Mouse (Mus musculus) WW6 (cell line): ENCODE measurements at regions not wholly inside any gene's neighbourhood (a gene's known extent, or its start where the extent isn't known, plus 50 kb on each side); places are given as distances from the start of the nearest gene placed in this dataset.
A peak's percentile ranks its signal among the peaks of the same experiment; 100 is the strongest.

ENCODE experiments used
- DNase-seq: peaks from one replicate; pipeline ENCODE4 v3.0.0-alpha.2; 2013; ENCODE audit warnings: low read depth, low spot score

DNA sequence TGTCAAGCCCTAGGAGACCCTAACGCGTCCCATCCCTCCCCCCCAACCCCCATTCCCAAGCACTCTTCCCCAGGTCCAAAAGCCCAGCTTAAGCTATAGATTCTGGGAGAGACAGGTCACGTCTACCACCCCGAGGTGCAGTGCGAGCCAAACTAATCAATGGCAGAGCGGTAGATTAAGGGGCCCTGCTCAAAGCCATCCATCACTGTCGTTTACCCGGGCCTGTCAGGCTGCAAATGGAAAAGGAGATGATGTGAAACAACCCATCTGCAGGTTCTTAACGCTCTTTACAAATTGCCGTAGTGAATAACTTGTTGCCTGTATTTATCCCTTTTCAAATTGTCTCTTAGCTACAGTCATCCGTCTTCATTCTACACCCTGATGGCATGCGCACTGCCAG, 126.2 kb upstream of the Nectin1 start:
- DNase-seq = no peak

DNA sequence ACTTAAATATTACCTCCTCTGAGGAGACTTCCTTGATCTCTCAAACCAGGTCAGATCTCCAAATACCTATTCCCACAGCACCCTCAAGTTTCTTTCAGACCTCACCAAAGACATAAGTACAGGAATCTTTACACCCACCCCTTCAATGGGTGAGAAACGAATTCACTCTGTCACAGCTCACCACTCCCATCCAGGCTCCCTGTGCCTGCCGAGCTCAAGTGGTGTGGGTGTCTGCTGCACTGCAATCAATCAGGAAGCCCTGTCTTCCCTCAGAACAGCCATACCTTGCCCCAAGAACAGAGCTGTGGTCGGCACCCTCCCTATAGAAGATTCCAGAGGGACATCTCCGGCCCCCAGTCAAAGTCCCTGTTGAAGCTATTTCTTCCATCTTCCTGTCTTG, 116.2 kb upstream of the Nectin1 start:
- no peak for DNase-seq

DNA sequence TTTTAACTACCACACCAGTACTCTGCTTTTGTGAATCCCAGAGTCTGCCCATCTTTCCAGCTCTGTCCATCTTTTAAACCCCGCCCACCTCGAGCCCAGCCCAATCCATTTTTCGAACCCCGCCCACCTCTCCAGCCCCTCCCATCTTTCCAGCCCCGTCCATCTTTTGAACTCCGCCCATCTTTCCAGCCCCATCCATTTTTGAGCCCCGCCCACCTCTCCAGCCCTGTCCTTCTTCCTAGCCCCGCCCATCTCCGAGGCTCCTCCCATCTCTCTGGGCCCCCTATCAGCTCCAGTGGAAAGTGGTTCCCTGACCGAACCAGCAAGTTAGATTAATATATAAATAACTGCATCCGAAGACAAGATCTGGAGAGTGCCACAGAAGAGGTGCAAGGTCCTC, 115.0 kb upstream of the Nectin1 start:
- DNase-seq = peak; percentile 29

DNA sequence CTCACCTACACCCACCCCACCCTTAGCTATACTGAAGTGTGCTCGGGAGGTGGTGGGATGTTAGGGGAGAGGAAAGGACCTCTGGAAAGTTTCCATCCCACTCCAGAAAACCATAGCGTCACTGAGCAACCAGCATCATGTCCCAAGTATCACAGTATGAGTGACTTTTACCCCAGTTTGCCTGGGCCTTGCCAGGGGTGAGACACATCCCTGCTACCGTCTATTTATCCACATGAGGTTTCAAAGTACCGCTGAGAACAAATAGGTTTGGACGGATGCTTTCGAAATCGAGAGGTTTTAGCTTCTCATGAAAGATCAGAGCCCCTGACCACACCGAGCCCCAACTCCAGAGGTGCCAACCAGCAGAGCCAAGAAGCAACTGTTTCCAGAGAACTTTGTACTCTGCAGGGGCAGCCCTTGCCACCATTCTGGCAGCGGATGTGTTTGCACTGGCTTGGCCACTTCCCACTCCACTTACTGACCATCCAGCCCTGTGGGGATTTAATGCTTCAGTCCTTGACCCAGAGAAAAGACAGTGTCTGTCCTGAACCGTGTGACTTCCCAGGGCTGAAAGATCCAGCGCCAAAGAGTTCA, 107.3 kb upstream of the Nectin1 start:
- DNase-seq = no peak

DNA sequence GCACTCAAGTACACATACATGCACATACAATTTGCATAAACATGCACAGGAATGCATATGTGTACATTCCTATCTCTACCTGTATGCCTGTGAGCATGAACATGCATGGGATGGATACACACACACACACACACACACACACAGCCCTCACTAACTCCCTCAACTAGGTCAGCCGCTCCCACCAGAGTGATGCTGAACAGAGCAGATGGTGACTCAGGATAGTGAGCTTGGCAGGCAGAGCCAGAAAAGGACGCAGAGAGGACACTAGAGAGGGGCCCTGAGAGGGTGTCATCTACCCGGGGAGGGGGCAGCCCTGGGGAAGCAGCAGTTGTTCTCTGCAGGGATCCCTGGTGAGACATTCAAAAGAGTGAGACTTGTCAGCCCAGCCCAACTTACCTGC, 85.6 kb upstream of the Nectin1 start:
- no peak for DNase-seq

DNA sequence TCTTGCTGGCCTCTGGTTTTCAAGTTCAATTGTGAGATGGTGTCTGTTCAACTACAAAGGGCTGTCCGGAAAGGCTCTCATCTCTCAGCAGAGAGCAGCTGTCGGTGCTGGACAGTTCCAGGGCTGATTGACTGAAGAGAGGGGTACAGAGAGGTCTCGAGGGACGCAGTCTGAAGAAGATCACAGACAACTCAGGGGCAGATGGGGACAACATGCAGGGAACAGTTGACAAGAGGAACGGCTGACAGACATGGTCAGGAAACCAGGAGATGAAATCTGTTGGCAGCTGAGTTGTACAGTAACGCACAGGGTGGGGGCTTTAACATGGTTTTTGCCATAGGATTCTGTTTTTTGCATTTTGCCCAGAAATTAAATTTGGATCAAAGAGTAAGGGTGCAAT, 84.5 kb upstream of the Nectin1 start:
- no peak for DNase-seq

DNA sequence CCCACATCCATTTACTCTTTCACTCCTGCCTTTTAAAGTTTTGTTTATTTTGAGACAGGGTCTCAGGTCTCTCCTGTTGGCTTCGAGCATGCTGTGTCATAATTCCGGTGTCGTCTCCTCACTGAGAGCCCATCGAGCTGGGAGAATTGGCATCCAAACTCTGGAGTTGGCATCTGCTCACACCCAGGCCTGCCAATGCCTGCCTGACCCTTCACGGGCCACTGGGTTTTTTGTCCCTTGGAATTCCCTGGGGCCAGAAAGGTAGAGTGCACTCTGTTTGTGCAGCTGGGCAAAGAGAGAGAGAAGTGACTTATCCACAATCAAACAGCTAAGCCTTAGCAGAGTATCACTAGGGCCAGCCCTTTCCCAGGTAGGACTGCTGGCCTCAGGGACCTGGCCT, 83.6 kb upstream of the Nectin1 start:
- DNase-seq = no peak

DNA sequence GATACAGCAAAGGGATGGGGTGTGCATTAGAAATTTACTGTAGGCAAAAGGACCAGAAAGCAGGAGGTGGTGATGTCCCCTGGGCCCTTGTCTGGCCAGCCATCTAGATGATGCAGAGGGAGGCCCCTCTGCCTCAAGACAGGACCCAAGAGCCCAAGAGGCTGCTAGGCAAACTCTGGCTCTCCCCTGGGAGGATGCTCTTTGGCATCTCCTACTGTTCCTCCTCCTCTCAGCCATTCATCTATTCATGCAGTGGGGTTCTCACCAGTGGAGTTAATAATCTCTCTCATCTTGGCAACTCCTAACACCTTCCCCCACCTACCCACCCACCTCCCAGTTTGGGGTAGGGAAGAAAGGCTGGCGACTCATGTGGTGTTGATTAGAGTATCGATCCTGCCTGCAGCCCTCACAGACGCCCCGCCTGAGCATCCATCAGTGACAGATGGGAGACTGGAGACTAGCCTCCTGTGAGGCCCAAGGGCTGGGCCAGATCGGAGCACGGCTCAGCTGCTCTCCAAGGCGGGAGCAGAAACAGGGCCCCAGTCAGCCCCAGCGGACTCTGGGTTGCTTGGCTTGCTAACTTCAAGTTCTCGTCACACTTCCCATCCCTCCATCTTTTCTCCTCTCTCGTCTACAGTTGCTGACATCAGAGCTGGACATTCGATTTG, 82.8 kb upstream of the Nectin1 start:
- DNase-seq = no peak

DNA sequence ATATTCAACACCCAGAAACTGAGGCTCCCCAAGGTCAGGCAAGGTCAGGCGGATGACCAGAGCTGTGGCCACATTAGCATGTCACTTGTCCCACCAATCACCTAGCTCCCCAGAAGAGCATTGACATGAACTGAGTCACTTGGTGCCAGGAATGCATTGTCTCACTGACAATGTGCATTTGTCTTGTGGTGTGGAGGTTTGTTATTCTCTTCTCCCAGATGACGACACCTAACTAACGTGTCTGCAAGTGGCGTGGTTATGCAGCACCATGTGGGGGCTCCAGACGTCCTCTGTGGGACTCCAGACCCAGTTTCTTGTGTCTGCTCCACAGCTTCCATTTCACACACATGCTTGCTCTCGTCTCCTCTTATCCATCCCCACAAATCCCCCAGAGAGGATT, 82.1 kb upstream of the Nectin1 start:
- DNase-seq = no peak

DNA sequence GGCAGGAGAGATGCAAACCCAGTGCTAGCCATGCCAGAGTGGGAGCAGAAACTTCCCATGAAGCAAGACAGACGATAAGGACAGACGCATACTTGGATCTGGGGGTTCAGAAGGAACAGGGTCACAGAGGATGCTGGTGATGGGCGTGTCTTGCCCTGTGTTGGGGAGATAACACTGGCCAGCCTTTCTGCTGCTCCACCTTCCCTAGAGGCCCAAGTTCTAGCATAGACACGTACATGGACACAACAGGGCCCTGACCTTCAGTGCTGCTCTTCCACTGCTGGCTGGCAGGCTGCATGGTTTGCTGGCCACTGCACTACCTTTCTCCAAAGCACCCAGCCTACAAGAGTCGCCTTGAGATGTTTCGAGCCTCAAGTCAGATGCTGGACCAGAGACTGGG, 76.4 kb upstream of the Nectin1 start:
- DNase-seq = no peak

DNA sequence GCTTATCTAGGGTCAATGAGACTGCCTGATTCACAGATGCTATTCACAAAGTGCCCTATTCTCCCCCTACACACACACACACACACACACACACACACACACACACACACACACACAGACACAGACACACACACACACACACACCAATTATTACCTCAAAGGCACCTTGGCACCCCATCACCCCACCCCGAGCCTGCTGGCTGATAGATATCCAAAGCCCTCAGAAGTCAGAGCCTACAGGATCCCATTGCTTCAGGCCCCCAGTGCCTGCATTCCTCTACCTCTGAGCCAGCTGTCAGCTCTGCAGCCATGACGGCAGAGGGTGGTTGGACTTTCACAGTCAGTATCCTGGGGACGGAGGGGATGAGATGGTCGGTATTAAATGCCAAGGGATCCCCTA, 75.8 kb upstream of the Nectin1 start:
- DNase-seq = no peak

DNA sequence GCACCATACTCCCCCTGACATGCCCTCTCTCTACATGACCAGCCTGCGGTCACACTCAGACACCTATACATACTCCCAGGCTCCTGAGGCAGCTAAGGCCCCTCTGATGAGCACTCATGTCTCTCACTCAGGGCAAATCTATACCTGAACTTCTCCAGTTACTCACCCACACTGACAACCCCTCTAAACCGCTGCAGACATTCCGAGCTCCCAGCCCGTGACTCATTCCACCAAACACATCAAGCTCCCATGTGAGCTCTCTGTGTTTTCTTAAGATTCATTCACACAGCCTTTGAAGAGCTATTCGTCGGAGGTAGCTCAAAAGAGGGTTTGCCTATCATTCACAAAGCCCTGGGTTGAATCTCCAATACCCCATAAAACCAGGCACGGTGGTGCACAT, 75.1 kb upstream of the Nectin1 start:
- no peak for DNase-seq

DNA sequence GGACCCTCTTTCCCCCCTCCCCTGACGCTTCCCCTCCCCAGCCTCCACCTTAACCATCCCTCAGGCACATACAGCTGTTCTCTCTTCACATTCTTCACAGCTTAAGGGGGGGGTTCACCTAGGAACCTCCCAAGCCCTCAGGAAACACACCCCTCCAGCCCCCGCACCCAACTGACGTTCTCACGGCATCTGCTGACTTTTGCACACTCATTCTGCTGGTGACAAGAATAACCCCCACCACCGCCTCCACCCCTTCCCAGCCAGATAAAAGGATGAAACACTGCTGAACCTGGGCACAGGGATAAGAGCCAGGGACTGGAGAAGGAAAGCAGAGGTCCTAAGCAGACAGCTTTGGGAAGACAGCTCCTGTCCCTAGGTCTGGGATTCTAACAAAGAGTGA, 73.2 kb upstream of the Nectin1 start:
- DNase-seq = no peak

DNA sequence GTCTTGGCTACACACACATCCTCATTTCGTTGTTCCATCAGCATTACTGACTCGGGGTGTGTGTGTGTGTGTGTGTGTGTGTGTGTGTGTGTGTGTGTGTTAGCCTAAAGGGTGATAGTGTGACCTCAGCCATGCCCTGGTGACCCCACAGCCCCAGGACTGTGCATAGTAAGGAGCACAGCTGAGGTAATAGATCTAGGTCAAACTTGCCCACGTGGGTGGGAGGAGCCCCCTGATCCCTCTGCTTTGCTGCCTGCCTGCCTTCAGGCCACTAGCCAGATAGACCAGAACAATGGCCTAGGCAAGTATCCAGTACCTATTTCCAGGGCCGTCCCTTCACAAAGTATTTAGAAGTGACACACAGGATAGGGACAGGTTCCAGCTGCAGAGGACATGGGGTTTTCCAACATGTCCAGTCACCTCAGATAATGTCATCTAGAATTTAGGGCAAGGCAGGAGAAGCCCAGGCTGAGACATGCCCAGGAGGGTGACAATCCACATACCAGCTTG, 70.6 kb upstream of the Nectin1 start:
- DNase-seq = no peak

DNA sequence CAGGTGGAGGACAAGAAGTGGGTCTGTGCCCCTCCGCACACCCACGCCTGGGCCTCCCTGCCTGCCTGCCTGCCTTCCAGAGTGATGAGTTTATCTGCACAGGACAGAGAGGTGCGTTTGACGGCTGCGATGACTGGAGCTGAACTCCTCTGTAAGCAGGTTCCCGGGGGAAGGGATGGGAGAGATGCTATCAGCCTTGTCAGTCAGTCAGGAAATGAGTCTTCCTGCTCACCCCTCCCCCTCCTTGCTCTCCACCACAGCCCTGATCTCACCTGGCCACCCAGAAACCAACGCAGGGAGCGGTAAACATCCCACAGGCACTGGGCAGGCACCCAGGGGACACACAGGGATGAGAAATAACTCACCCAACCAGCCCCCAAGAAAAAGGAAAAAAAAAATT, 69.5 kb upstream of the Nectin1 start:
- DNase-seq = no peak

DNA sequence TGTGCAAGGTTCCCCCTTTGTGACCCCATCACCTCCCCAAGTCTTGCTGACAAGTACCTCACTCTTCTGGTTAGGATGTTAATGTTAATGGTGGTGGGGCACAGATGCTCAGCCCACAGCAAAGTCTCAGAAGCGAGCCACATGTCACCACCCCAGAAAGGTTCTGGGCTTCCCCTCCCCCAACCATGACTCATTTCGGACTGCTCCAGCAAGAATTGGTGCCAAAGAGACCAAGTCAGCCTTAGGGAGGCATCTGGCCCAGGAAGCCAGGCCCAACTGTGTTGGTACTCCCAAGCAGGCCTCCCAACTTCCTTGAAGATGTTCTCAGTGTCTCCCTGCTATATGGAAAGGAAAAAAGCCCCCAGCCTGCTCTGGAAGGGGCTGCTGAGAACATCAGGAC, 67.8 kb upstream of the Nectin1 start:
- no peak for DNase-seq

DNA sequence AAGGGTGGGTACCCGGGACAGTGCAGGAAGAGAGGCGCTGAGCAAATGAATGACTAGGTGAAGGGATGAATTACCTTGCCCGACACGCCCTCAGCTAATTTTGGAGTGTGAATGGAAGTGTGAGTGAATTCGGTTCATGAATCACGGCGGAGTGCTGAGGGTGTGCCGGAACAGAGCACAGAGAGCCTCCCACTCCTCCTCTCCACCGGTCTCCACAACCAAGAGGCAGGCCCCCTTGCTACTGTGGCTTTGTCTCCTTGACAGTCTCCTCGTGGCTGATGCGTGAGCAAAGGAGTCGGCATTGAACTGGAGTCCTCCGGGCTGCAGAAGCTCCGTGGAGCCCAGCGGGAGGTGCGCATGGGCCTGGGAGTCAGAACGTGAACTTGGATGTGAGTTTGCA, 64.5 kb upstream of the Nectin1 start:
- DNase-seq = no peak

DNA sequence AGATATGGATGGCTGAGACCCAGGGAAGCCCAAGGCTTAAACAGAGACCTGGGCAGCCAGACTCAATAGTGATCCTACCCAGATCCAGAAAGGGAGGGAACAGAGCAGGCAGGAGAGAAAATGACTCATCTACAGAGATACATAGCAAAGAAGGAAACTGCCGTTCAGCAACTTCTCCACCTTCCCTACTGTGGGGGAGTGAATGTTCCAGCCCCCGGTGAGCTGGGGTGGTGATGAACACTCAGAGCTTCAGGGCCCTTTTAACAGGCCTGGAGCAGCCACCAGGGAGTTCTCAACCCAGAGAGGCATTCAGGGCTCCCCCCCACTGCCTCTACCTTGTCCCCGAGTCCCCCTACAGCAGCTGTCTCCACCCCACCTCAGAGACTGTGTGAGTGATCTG, 62.5 kb upstream of the Nectin1 start:
- DNase-seq = no peak

DNA sequence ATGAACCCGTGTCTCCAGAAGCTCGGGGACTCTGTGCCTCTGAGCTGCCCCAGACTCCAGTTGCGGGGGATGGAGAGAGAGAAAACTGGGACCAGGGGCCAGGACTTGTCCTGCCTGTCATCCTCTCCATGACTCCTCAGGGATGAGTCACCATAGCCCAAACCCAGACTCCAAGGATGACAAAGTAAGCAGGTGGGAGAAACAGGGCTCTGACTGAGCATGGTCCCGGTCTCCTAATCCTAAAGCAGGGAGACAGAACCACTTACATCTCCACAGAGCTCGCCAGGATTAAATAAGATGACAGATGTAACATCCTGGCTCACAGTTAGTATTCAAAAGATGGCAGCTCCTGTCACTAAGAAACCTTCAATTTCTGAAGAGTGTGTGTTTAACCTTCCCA, 61.7 kb upstream of the Nectin1 start:
- no peak for DNase-seq

DNA sequence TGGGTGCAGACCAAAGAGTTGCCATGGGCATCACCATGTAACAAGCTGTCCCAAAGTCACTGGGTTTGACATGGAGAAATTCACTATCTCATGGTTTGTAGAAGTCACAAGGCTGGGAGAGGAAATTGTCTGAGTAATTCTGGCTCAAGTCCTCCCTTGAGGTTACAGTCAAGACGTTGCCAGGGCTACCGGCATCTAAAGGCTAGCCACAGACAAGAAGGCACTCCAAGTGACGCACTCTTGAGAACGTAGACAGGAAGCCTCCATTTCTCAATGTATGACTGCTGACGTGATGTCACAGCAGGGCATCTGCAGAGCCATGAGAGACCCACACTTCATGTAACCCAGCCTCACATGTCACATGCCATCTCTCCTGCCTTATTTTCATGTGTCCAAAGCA, 59.2 kb upstream of the Nectin1 start:
- no peak for DNase-seq

DNA sequence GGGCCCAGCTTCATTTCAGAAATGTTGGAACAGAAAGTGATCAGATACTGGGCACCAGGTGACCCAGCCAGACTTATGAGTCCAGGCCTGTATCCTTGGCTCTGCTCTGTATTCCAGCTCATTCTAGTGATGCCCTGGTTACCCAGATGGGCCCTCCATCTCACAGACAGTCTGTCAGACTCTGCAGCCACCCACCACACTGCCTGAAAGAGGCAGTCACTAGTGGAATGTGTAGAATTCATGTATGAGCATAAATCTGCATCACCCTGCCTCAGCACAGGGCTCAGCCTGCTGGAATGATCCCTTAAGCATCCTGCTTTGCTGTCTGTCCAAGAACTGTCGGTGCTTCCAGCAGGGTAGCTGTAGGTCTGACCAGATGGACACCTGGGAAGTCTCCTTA, 51.8 kb upstream of the Nectin1 start:
- no peak for DNase-seq

DNA sequence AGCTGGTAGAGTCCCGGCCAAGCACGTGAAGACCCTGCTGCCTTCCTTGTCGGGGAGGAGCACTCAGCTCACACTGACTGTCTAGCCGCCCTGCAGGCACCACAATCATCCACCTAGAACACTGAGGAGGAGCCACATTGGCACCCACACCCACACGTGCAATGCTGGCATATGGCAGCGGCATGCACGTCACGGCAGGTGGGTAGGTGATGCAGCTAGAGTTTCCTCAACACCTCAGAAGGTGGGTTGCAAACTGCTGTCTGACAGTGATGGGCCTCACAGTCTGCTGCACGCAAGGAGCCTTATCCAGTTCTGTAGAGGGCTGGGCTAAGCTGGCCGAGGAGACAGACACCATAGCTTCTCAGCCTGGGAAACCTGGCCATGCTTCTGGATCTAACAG, 51.2 kb upstream of the Nectin1 start:
- no peak for DNase-seq
